Mouse (Mus musculus) brain, embryonic 14.5 days (tissue): ENCODE data around the gene Fmod.

ENCODE experiments used
- CTCF ChIP-seq: fragments of 200-500 bp; IDR thresholded peaks from 2 replicates; pipeline ENCODE4 v1.5.1; 2012; ENCODE audit warnings: inconsistent platforms, mild to moderate bottlenecking, moderate library complexity, borderline replicate concordance; ENCODE audit not compliant: insufficient read depth, insufficient read length; ENCODE audit errors: extremely low read depth
- POLR2A ChIP-seq: fragments of 200-500 bp; IDR thresholded peaks from 2 replicates; pipeline ENCODE4 v1.6.1; 2012; ENCODE audit warnings: mild to moderate bottlenecking, inconsistent platforms, borderline replicate concordance; ENCODE audit not compliant: poor library complexity, insufficient read depth, insufficient read length, severe bottlenecking; ENCODE audit errors: extremely low read depth

- TF ChIP-seq CTCF (no peak), POLR2A (no peak)
These were observed 34.5 kb downstream of the Fmod start for GRCm38 (mm10) chr1:134071411-134072018.
